Mouse (Mus musculus) gastrocnemius, postnatal 10 days (tissue): ENCODE results near the gene Gm12184. TPM values are rescaled to one million over a fixed set of nuclear protein-coding genes. Genes with fewer than 3 reads are reported as not detected.
"Not testable (repeated sequence)": the region's sequence is repeated elsewhere in the genome, so short reads cannot be mapped to it uniquely, and the experiment has no call there.

ENCODE experiments used
- DNase-seq: peaks from one replicate; pipeline ENCODE4 v3.0.0; 2021; ENCODE audit warnings: mixed read lengths
- long read RNA-seq, 2 experiments: library from polyadenylated mRNA; stranded (forward); transcript quantifications; one replicate each; pipeline ENCODE4 v2.0.0; 2021
- total RNA-seq, 2 experiments: library from RNA; stranded (reverse); gene quantifications; 2 replicates each; pipeline ENCODE4 v1.2.3; 2021

Gm12184 gene
- total RNA-seq: 1 to 10 TPM; 1.8 to 3.6 TPM
- long read RNA-seq, experiment 1, partial matches to known transcripts: 0 of 3 reads
- long read RNA-seq, experiment 1, other reads (novel, unspliced or antisense): 0 of 3 reads
- long read RNA-seq, experiment 2, partial matches to known transcripts: 0 of 2 reads
- long read RNA-seq, experiment 2, other reads (novel, unspliced or antisense): 0 of 2 reads

DNA sequence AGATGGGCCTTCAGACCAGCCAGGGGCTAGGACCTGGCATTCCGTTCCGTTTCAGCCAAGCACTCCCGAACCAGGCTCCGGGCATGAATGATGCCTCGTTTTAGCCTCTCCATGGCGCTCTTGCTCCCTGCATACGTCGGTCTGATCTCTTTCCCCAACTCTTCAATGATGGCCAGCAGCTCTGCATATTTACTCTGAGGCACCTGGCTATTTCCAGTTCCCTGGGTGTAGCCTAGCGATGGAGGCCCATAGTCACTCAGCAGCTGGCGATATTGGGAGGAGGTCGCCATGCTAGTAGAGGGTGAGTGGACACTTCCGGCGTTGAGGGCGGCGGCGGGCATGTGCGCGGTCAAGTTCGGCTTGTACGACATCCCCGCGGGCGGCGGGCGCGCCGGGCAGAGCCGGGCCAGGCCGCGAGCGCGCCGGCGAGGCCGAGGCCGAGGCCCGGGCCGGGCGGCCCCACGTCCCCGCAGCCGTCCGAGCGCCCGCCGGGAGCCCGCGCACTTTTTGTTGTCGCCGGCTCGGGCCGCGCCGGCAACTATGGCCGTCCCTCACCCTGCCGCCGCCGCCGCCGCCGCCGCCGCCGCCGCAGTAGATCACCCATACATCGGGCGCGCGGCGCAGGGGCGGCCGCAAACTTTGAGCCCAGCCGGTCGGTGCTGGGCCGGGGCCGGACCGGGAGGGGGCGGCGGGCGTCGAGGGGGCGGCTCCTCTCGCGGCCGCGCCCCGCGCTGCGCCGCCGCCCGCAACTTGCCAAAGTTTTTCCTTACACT lies at the start of gene Gm12184, which contains the start of gene Trim7:
Gm12184 (minus strand) TSS at position 677 of the 773 bp plus-strand sequence.
Trim7 (plus strand) TSS at position 162 of the 773 bp plus-strand sequence.
- DNase-seq: not testable (repeated sequence)

DNA sequence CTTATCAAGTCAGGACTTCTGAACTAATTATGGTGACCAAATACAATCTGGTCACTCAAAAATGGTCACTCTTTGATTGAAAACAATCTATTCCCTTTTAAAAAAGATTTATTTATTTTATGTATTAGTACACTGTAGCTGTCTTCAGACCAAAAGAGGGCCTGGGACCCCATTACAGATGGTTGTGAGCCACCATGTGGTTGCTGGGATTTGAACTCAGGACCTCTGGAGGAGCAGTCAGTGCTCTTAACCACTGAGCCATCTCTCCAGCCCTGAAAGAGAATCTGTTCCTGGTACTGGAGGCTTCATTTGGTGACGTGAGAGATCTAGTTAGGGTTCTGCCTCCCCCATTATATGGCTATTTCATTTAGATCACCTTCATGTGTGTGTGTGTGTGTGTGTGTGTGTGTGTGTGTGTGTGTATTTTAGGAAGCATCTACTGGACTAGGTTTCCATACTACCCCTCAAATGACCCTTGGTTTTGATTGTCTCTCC lies 48.9 kb upstream of the Gm12184 start:
- not testable (repeated sequence) for DNase-seq

DNA sequence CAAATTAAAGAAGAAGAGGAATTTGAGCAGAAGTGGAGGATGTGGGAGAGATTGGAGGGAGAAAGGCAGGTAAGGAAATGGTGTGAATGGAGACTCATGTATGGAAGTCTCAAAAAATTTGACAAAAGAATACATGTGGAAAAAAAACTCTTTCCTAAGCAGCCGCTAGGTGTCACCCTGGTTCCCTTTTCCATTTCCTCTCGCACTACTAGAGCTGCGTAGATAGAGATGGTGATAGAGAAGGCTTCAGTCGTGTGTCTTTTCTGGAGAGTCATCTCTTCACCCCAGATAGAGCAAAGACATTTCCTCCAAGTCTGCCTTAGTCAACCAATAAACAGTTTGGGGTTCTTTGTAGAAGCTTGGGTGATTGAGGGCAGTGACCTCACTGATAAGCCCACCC lies 48.0 kb upstream of the Gm12184 start:
- peak; percentile 46 for DNase-seq

DNA sequence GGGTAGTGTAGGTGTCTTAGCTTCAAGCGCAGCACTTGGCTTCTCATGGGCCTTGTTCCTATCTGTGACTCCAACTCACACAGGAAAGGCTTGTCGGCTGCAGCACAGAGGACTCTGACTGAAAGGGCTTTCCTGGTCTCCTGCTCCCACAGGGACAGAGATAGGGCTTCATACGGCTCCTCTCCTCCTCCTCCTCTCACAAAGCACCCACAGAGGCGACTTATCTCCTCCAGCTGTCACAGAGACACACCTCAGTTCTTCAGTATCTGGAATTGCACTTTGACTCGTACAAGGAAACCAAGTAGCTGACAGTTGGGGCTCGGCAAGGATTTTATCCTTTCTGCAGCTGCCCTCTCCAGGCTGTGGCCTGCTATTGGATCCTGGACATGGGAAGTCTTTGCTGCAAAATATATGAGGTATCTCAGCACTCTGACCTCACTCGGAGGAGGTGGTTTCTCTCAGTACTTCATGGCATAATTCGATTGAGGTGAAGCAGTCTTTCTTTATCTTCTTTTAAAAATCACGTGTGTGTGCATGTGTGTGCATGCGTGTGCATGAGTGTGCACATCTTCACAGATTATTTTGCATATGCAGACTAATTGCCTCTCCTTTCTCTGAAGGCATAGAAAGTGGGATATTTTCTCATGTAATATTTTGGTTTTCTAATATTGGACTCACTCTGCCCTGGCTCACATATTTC lies 47.3 kb upstream of the Gm12184 start:
- no peak for DNase-seq

DNA sequence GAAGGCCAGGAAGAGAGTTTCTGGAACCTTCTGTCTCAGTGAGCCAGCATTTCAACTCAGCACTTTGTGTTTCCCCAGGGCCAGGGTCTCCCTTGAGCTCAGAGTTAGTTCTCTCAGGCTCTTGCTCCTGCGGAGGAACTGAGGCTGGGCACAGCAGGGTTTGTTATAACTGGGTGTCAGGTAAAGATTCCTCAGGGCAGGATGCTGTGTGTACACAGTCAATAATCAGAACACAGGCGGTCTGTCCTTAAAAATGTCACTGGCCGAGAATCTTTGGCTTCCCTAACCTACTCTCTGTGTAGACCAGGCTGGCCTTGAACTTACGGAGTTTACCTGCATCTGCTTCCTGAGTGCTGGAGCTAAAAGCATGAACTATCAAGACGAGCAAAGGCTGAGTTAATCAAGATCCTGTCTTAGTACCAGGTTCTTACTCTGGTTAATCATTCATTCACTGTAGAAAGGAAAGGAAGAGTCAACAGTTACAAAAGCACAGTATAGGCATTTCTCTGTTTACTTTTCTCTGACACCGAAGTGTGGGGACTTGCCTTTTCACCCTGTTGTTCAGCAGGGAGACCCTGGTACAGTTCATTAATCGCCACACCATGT lies 46.3 kb upstream of the Gm12184 start:
- no peak for DNase-seq

DNA sequence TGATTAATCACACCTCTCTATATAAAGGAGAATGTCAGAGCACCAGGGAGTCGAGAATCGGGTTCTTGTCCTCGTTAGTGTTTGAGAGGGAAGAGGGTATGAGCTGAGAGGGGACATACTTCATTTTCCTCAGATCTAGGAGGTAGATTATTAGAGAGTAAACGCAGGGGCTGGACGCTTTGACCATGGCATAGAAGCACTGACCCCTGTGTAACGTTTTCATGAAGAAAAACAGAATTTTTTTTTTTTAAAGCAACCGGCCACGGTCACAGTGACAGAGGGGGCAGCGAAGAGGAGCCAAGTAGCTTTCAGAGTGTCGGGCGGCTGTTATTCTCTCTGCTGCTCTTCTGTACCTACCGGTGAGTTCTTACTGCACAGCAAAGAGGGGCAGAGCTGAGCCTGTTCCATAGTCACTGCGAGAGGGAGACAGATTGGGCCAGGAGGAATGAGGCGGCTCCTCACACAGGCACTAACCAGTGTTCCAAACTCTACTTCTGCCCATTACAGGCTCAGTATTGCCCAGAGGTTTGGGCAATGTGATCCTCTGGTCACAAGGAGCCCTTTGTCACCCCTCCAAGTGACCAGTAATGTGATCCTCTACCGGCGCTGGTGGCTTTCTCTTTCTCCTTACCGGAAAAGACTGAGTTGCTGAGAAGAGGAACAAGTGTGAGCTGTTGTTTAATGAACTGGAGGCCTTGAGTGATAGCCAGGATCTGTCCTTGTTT lies 45.5 kb upstream of the Gm12184 start:
- DNase-seq: peak; percentile 42

DNA sequence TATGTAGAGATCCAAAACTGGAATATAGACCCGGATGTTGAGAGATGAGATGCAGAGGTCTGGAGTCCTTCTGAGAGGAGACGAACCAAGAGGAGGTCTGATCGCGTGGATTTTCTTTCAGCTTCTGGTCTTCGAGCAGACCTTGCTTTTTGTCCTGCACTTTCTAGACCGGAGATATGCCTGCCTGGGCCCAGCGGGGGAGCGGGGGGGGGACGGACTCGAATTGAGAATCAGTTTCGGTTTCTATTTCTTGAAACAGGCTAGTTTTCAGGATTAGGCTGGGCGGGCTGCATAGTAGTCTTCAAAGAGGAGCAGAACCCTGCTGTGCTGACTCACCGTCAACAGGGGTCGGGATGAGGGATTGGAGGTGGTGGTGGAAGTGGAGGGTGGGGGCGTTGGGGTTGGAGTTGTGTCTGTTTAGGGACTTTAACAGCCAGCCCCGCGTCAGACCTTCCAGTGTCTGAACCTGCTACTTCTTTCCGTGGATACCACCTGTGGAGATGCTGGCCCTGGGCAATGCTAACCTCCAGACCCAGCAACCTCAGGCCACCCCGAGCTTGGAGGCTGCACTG lies 44.8 kb upstream of the Gm12184 start, which contains the start of gene Irgm1:
Irgm1 (minus strand) TSS at position 483 of the 572 bp plus-strand sequence.
- DNase-seq: peak; percentile 61

DNA sequence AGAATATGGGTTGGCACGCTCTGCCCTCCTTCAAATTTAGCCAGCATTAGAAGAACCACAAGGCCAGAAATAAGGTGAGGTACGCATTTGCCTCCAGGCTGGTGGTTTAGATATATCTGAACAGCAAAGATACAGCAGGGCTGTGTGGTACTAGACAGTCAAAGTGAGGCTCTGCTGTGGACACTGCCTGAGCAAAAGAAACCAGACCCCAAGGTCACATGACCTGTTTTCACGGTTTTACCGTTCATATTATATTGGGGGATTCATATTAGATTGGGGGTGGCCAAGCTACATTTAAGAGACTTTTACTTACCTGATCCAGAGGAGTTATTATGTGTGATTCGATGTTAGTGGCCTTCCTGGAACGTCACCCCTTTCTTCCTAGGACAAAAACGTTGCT lies 44.3 kb upstream of the Gm12184 start:
- DNase-seq: no peak

DNA sequence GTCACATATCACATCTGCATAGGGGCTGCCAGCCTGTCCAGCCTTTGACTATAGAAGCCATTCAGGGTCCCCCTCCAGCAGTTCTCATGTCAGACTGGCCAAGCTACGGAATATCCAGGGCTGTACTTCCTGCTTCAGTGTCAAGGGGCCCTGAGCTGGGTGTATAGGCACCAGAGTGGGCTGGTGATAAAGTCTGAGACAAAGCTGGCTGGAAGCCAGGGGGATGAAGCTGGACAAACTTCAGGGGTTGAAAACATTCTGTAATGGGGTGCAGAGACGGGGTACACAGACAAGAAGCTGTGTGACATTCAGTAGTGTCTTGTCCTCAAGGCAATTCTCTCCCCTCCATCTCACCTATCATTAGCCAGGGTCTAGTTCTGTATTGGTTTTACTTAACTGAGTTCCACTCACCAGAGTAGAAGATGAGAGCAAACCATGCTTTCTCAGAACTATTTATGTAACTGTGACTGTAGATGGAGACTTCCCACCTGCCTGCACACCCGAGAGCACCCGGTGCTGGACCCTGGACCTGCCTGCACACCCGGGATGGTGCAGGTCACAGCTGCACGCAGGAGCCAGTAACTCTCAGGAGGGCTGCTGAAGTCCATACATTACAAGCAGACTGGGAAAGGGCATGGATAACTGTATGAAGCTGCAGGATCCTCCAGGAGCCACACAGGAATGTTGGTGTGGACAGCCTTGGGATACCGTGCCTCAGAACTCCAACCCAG lies 43.1 kb upstream of the Gm12184 start:
- peak; percentile 20 for DNase-seq

DNA sequence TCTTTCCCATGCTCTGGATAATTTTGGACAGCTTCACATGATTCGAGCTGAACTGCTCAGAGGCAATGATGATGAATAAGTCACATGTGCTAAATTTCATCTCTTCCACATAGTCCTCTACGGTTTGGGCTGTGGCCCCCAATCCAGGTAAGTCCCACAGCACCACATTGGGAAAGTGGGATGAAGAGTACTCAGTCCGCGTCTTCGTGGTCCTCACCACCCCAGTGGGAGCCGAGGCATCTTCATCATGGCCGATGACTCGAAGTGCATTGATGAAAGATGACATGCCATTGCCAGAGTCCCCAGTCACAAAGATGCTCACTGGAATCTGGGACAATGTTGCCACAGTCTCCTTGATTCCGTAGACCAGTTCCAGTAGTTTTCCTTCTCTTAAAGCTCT lies 40.0 kb upstream of the Gm12184 start:
- no peak for DNase-seq

DNA sequence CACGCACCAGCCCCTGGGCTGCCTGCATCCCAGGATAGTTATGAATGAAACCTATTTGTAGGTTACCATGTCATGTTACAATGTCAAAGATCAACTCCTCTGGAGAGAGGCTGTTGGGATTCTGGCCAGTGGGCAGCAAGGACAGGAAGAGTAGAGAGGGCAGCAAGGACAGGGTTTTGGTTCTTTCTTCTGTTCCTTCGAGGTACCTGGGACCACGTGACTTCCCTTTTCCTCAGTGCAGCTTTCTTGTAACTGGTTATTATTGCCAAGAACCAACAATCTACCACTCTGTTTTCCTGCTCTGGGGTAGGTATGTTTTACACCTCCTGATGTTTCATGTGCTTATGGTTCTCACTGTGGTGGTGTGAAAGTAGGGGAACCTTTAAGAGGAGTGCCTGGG lies 37.4 kb upstream of the Gm12184 start:
- no peak for DNase-seq

DNA sequence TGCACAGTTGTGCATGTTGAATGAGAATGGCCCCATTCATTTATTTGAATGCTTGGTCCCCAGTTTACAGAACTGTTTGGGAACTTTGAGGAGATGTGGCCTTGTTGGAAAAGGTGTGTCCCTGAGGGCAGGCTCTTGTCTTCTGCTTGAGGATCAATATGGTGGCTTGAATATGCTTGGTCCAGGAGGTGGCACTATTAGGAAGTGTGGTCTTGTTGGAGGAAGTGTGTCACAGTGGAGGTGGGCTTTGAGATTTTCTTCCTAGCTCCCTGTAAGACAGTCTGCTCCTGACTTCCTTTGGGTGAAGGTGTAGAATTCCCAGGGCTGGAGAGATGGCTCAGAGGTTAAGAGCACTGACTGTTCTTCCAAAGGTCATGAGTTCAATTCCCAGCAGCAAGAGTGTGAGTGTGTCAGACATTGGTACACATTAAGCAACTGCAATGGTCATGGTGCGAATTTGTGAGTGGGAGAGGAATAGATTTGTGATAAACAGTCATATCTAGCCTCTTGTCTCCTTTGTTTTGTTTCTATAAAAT lies 36.4 kb upstream of the Gm12184 start:
- no peak for DNase-seq

DNA sequence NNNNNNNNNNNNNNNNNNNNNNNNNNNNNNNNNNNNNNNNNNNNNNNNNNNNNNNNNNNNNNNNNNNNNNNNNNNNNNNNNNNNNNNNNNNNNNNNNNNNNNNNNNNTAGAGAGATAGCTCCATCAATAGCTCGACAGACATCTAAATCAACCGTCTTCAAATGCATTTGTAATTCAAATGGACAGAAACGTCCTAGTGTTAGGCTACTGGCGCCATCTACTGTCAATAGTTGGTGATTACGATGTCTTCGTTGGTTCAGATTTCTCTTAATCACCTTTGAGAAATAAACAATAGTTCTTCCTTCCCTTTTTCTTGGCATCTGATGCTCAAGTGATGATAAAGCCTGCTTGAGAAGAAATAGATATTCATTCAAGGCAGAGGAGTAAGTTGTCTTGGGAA lies 32.6 kb upstream of the Gm12184 start:
- DNase-seq: peak; percentile 48

DNA sequence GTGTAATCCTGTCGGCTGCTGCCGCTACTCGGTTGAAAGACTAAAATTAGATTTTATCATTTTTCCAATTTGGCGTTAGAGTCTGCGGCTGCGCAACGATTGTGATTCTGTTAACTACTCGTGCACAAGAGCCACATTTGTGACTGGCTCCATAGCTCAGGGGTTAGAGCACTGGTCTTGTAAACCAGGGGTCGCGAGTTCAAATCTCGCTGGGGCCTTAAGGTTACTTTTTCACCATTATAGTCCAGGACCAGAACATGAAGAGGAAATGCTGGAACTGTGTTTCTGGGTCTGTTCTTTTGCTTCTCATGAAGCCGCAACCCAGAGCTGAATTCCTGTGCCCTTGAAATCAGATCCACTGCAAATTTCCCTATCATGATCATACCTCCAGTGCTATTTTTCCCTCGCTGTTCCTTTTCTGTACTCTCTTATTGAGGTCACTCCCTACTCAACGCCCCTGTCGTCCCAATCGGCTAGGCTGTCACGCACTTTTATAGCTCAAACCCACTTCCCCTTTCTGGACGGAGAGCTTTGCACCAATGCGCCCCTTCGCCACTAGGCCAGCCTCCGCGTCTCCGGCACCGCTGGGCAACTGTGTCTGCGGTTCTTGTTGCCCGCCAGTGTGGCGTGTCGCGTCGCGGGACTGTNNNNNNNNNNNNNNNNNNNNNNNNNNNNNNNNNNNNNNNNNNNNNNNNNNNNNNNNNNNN lies 27.2 kb upstream of the Gm12184 start:
- peak; percentile 82 for DNase-seq

DNA sequence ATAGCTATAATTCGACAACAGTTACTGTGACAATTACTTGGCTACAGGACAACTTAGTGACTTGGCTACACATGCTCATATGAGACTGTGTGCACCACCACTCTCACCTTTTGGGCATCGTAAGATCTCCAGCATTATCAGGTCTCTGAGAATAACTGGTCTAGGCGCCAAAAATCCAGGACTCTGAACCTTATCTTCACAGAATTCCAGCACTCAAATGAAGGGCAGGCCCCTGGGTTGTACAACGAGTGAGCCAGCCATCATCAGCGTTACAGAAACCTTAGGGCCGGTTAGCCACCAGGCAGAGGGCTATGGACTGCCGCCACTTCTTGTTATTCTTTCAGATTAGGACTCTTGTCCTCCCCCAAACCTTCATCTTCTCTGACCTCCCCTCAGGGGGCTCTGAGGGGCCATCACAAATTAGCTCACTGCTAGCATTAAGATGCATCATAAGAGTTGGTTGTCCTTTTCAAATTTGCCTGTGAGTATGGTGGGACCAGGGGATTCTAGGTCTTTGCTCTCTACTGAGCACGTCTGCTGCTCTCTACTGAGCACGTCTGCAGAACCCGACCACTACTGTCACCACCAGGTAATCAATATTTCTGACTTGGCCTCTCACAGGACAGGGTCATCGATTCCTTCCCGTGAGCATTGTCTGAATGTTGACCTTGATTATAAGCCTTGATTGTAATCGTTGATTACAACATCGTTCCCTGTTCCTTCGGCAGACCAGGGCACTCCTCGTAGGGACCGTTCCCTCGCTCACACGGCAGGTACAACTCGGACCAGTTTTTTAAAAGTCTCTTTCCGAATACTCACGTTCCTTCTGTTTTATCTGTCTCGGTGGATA lies 26.4 kb upstream of the Gm12184 start:
- DNase-seq: no peak

DNA sequence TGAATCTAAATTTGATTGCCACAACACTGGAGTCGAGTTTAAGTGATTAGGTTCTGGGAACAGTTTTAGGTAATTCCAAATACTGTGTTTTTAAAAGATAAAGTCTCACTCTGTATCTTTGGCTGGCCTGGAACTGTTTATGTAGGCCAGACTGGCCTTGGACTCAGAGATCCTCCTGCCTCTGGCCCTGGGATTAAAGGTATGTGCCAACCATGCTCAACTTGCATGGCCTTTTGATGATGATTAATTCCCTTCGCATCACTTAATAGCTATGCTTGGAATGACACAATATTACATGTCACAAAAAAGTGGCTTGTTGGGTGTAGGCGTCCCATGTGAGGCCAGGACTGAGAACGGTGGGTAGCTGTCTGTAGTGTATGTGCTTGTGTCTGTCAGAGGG lies 25.7 kb upstream of the Gm12184 start:
- no peak for DNase-seq

DNA sequence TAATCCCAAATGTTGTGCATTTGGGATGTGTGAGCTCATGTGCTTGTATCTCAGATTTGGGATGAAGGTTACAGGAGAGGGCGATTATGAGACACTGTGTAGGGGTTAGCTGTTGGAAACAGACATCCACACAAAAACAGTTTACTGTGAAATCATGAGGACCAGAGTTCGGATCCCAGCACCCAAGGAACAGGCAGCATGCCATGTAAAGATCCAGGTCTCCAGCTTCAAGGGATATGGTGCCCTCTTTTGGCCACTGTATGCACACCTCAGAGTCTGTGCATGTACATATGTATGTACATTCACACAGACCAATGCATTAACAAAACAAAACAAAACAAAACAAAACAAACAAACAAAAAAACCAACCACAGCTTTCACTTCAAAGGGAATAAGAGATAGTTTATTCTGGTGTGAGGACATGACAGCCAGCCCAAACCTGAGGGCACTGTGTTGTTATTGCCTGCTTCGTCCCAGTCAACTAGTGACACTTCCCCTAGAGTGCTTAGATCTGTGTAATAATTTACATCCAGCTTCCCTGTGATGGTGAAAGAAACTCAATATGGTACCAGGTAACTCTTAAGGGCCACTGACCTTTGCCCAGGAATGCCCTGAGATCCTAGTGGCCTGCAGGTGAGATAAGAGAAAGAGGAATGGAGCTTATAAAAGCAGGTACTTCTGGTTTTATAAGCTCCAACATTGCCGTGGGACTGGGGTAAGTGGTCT lies 25.0 kb upstream of the Gm12184 start:
- DNase-seq: no peak

DNA sequence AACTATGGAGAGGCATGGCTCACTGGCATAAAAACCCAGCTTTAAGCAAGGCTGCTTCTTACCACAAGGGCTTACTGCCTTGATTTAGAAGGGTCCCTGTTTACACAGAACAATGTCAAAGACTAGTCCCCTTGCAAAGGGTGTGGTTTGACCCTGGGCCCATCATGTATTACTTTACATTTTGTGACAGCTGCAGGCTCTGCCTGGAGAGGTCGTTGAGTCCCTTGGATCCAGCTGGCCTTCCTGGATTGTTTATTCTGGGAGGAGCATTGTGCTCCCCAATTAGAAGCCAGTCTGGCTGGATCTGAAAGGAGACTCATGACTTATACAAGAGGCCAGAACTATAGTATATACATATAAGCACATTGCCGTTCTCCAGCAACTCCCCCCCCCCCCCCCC lies 23.8 kb upstream of the Gm12184 start:
- no peak for DNase-seq
